Mouse (Mus musculus) thymus, adult 2 months (tissue): ENCODE results near the gene Flna. TPM values are rescaled to one million over a fixed set of nuclear protein-coding genes. Genes with fewer than 3 reads are reported as not detected.
"Not testable (repeated sequence)": the region's sequence is repeated elsewhere in the genome, so short reads cannot be mapped to it uniquely, and the experiment has no call there.

Experiments used
- DNase-seq: peaks from one replicate; pipeline ENCODE4 v3.0.0; 2021
- H3K27ac ChIP-seq: fragments of 200-500 bp; 2 replicates; pipeline ENCODE4 v1.5.1; 2012; ENCODE audit warnings: low read length, control low read depth; ENCODE audit not compliant: control insufficient read depth, insufficient read depth
- H3K27me3 ChIP-seq: fragments of 200-500 bp; 2 replicates; pipeline ENCODE4 v1.6.1; 2012; ENCODE audit warnings: mild to moderate bottlenecking, low read length, moderate library complexity, mixed read lengths; ENCODE audit not compliant: control insufficient read depth, insufficient read depth
- H3K36me3 ChIP-seq: fragments of 200-500 bp; 2 replicates; pipeline ENCODE4 v1.6.1; 2012; ENCODE audit warnings: mild to moderate bottlenecking, low read length, moderate library complexity; ENCODE audit not compliant: control insufficient read depth, insufficient read depth
- H3K4me1 ChIP-seq: fragments of 200-500 bp; replicated peaks from 2 replicates; pipeline ENCODE4 v1.6.1; 2012; ENCODE audit warnings: low read length; ENCODE audit not compliant: control insufficient read depth, insufficient read depth
- H3K4me3 ChIP-seq: fragments of 200-500 bp; 2 replicates; pipeline ENCODE4 v1.5.1; 2012; ENCODE audit warnings: mild to moderate bottlenecking, low read length, control low read depth, moderate library complexity; ENCODE audit not compliant: control insufficient read depth, insufficient read depth
- CTCF ChIP-seq: fragments of 200-500 bp; IDR thresholded peaks from 2 replicates; pipeline ENCODE4 v1.5.1; 2012; ENCODE audit warnings: mild to moderate bottlenecking, control low read depth, low read length, moderate library complexity, borderline replicate concordance; ENCODE audit not compliant: control insufficient read depth, poor library complexity, insufficient read depth; ENCODE audit errors: extremely low read depth
- POLR2A ChIP-seq: fragments of 200-500 bp; IDR thresholded peaks from 2 replicates; pipeline ENCODE4 v1.6.1; 2012; ENCODE audit warnings: mild to moderate bottlenecking, low read length, control low read depth, moderate library complexity; ENCODE audit not compliant: control insufficient read depth, poor library complexity, insufficient read depth; ENCODE audit errors: extremely low read depth
- WGBS: fragments of 180-500 bp; shearing (Covaris S2); methylation state at CpG from one replicate; pipeline ENCODE4 v1.1.7; 2018; 5-methylcytosine and 5-hydroxymethylcytosine counted together
- polyA plus RNA-seq: library from polyadenylated mRNA; depleted of rRNA; stranded (reverse); fragments of >200 nt; gene quantifications from 2 replicates; pipeline ENCODE4 v1.2.3, GENCODE M21; 2012

Gene Flna
- polyA plus RNA-seq, 1 experiment, result 498 TPM

- WGBS, result 20% methylated on average over 2 of the region's 2 CpGs
- peak overlapping the region; percentile 1; the same call in 1 of the 2 replicates for H3K4me3 ChIP-seq
- H3K27ac ChIP-seq, result peak overlapping the region; percentile 95
Observed at GRCm38 (mm10) chrX:74243396-74243795, 6.2 kb downstream of the Flna start.

GRCm38 (mm10) chrX:74240332-74240731 lies 9.3 kb downstream of the Flna start:
- no peaks in the 10 kb centered on the region for H3K27me3 ChIP-seq
- no peak for DNase-seq
- TF ChIP-seq CTCF (no peak), POLR2A (no peak)
- H3K36me3 ChIP-seq, result peaks cover 71% of the 10 kb centered on the region
- 96% methylated on average over 4 of the region's 4 CpGs for WGBS
- no peak overlapping the region for H3K27ac ChIP-seq
- no peak overlapping the region for H3K4me3 ChIP-seq
- H3K4me1 ChIP-seq, result peaks cover 13% of the 10 kb centered on the region

More at GRCm38 (mm10) chrX:74243396-74243795, 6.2 kb downstream of the Flna start:
- peaks cover 46% of the 10 kb centered on the region for H3K36me3 ChIP-seq
- no peaks in the 10 kb centered on the region for H3K27me3 ChIP-seq
- TF ChIP-seq POLR2A, result no peak
- TF ChIP-seq CTCF, result no peak
- no peak for DNase-seq
- H3K4me1 ChIP-seq, result peaks cover 17% of the 10 kb centered on the region

- Histone ChIP-seq H3K27ac (no peak overlapping the region), H3K4me1 (no peaks in the 10 kb centered on the region), H3K27me3 (no peaks in the 10 kb centered on the region), H3K4me3 (no peak overlapping the region), H3K36me3 (peaks cover 85% of the 10 kb centered on the region)
- DNase-seq, result no peak
- TF ChIP-seq CTCF (no peak), POLR2A (no peak)
- 92% methylated on average over 5 of the region's 5 CpGs for whole genome bisulfite sequencing
Observed at GRCm38 (mm10) chrX:74233196-74233595, 16.4 kb downstream of the Flna start.

- H3K27ac ChIP-seq, result no peak overlapping the region
- H3K4me1 ChIP-seq, result no peaks in the 10 kb centered on the region
- H3K36me3 ChIP-seq, result peaks cover 87% of the 10 kb centered on the region
- no peak for TF ChIP-seq CTCF
- no peak for TF ChIP-seq POLR2A
- H3K4me3 ChIP-seq, result no peak overlapping the region
- 100% methylated on average over 1 of the region's 1 CpGs for WGBS
- H3K27me3 ChIP-seq, result no peaks in the 10 kb centered on the region
- DNase-seq, result no peak
Observed at GRCm38 (mm10) chrX:74230038-74230437, 19.6 kb downstream of the Flna start.

- H3K27ac ChIP-seq, H3K27me3 ChIP-seq, H3K4me3 ChIP-seq, H3K4me1 ChIP-seq, DNase-seq: not testable (repeated sequence)
- H3K36me3 ChIP-seq, result peaks cover 22% of the 10 kb centered on the region
- 73% methylated on average over 1 of the region's 1 CpGs for WGBS
Observed at GRCm38 (mm10) chrX:74220099-74220498, 29.5 kb downstream of the Flna start.

GRCm38 (mm10) chrX:74219449-74219848 lies 30.2 kb downstream of the Flna start:
- H3K27me3 ChIP-seq, result no peaks in the 10 kb centered on the region
- H3K4me3 ChIP-seq, result no peak overlapping the region
- no peak for DNase-seq
- H3K4me1 ChIP-seq, result no peaks in the 10 kb centered on the region
- no peak overlapping the region for H3K27ac ChIP-seq
- WGBS, result 85% methylated on average over 13 of the region's 13 CpGs
- peaks cover 16% of the 10 kb centered on the region for H3K36me3 ChIP-seq
- TF ChIP-seq POLR2A (no peak), CTCF (no peak)

- Histone ChIP-seq H3K27ac (no peak overlapping the region), H3K36me3 (peaks cover 9% of the 10 kb centered on the region; the same call in 1 of the 2 replicates), H3K4me1 (no peaks in the 10 kb centered on the region), H3K27me3 (no peaks in the 10 kb centered on the region), H3K4me3 (no peak overlapping the region)
- TF ChIP-seq POLR2A (no peak), CTCF (no peak)
- no peak for DNase-seq
- 99% methylated on average over 4 of the region's 4 CpGs for WGBS
Observed at GRCm38 (mm10) chrX:74218496-74218895, 31.1 kb downstream of the Flna start.
